Mouse (Mus musculus): Measurements from ENCODE around the gene Dnah17. TPM values are rescaled to one million over a fixed set of nuclear protein-coding genes. Genes with fewer than 3 reads are reported as not detected.

Dnah17 gene
- polyA plus RNA-seq, 1 experiment from 2014 or later = 0.23 TPM

DNA sequence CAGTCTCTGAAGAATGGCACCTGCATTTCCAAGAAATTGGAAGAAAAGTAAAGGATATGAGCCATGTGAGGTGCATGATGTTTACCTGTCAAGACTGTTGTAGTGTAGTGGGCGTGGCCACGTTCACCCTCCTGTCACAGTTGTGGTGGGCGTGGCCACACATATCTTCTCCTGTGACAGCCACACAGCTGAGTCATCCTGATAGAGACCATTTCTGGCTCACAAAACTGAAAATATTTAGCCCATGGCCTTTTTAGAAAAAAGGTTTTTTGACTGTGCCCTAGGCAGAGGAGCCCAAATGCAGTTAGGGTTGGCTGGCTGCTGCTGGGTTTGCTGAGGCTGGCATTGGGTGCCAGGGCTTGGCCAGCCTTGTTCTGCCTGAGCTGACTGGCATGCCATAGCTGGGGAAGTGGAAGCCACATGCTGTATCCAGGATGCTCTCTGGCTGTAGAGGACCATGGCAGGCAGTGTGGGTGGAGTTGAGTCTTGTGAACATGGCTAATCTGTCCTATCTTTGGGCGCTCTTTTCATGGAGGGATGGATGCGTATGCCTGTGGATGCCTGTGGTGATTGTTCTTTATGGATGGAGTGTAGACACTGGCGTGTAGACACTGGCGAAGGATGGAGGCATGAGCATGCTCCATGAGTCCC, 129.7 kb downstream of the Dnah17 start:
- Histone ChIP-seq H3K36me3 (ENCODE audit: control insufficient read depth, insufficient read depth, low read length) (peaks cover 25% of the 10 kb centered on the region), H3K9me3 (ENCODE audit: control insufficient read depth, low read length) (no peaks in the 10 kb centered on the region), H3K27me3 (replicated peaks; ENCODE audit: control insufficient read depth, insufficient read depth, low read length) (no peaks in the 10 kb centered on the region), H3K9ac (ENCODE audit: low read depth, low read length) (no peak overlapping the region), H3K4me2 (ENCODE audit: low read length) (no peak overlapping the region), H3K4me3 (ENCODE audit: low read length) (no peak overlapping the region), H3K4me1 (ENCODE audit: control insufficient read depth, insufficient read depth, low read depth, low read length) (peaks cover 4% of the 10 kb centered on the region; the same call in 1 of the 2 replicates), H3K27ac (ENCODE audit: low read depth, low read length) (no peak overlapping the region)
- ATAC-seq = no peak
- 91% methylated on average over 7 of the region's 7 CpGs for WGBS

DNA sequence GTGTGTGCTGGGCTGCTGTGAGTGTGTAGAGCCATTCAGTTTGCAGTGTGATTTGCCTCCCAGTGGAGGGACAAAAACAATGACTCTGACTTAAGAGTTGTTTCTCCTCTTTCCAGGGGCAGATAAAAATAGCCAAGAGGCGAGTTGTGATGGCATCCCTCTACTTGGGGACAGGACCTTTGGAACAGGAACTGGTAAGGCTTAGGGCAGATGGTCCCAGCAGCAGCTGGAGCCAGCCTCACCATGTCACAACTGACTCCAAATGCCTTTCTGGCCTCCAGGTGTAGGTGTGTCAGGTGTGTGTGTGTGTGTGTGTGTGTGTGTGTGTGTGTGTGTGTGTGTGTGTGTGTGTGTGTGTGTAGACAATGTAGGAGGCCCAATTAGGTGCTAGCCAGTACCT, 130.4 kb downstream of the Dnah17 start:
- Histone ChIP-seq H3K27ac (ENCODE audit: low read depth, low read length) (no peak overlapping the region), H3K9me3 (ENCODE audit: control insufficient read depth, low read length) (no peaks in the 10 kb centered on the region), H3K4me3 (ENCODE audit: low read length) (no peak overlapping the region), H3K27me3 (replicated peaks; ENCODE audit: control insufficient read depth, insufficient read depth, low read length) (no peaks in the 10 kb centered on the region), H3K4me1 (ENCODE audit: control insufficient read depth, insufficient read depth, low read depth, low read length) (peaks cover 8% of the 10 kb centered on the region), H3K36me3 (ENCODE audit: control insufficient read depth, insufficient read depth, low read length) (peaks cover 21% of the 10 kb centered on the region), H3K4me2 (ENCODE audit: low read length) (no peak overlapping the region), H3K9ac (ENCODE audit: low read depth, low read length) (no peak overlapping the region)
- WGBS = 67% methylated on average over 1 of the region's 1 CpGs
- no peak for ATAC-seq

DNA sequence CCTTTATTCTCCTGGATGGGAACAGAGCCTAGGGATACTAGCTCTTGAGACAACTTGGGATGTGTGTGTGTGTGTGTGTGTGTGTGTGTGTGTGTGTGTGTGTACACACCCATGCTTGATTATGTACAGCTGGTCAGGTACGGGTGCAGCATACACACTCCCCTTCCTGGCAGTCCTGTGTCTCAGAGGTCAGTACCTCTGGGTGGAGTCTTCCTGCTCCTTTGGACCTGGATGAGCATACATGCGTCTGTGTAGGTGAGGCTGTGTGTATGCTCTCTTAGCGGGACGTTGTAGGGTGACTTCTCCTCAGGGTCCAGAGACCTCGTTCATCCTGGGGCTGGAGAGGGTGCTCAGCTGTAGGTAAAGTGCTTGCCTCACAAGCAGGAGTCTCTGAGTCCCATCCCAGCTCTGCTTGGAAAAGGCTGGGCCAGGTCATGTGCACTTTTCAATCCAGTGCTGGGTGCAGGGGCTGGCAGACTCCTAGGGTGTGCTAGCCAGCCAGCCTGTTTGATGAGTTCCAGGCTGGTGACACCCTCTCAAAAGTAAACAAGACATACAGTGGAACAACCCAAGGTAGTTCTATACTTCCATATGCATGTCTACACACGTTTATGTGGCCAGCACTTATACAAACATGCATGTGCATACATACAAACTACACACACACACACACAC, 131.0 kb downstream of the Dnah17 start:
- Histone ChIP-seq H3K9ac (ENCODE audit: low read depth, low read length) (no peak overlapping the region), H3K27me3 (replicated peaks; ENCODE audit: control insufficient read depth, insufficient read depth, low read length) (no peaks in the 10 kb centered on the region), H3K27ac (ENCODE audit: low read depth, low read length) (no peak overlapping the region), H3K9me3 (ENCODE audit: control insufficient read depth, low read length) (no peaks in the 10 kb centered on the region), H3K4me1 (ENCODE audit: control insufficient read depth, insufficient read depth, low read depth, low read length) (peaks cover 14% of the 10 kb centered on the region), H3K4me2 (ENCODE audit: low read length) (no peak overlapping the region), H3K36me3 (ENCODE audit: control insufficient read depth, insufficient read depth, low read length) (peaks cover 17% of the 10 kb centered on the region), H3K4me3 (ENCODE audit: low read length) (no peak overlapping the region)
- 95% methylated on average over 6 of the region's 6 CpGs for WGBS
- ATAC-seq = no peak

DNA sequence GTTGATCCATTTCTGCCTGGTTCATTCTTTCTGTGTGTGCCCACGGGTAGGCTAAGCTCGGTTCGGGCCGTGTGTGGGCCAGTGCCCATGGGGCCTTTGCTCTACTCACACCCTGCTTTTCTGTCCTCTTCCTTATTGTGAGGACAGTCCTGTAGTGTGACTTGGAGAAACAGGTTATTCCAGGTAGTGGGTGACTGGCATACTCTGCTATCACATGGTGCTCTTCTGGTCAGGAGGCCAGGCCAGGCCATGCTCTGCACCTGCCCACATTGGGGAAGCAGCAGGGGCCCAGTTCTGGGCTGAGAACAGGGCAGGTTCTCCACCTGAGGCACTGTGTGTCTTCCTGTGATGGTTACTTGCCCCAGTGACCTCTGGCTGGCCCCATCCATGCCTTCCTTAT, 132.1 kb downstream of the Dnah17 start:
- peaks cover 10% of the 10 kb centered on the region for H3K36me3 ChIP-seq (ENCODE audit: control insufficient read depth, insufficient read depth, low read length)
- no peak overlapping the region for H3K4me2 ChIP-seq (ENCODE audit: low read length)
- no peak overlapping the region for H3K27ac ChIP-seq (ENCODE audit: low read depth, low read length)
- no peak overlapping the region for H3K4me3 ChIP-seq (ENCODE audit: low read length)
- ATAC-seq = no peak
- 88% methylated on average over 4 of the region's 4 CpGs for WGBS
- H3K9ac ChIP-seq (ENCODE audit: low read depth, low read length) = no peak overlapping the region
- H3K9me3 ChIP-seq (ENCODE audit: control insufficient read depth, low read length) = no peaks in the 10 kb centered on the region
- peaks cover 20% of the 10 kb centered on the region for H3K4me1 ChIP-seq (ENCODE audit: control insufficient read depth, insufficient read depth, low read depth, low read length)
- H3K27me3 ChIP-seq (replicated peaks; ENCODE audit: control insufficient read depth, insufficient read depth, low read length) = no peaks in the 10 kb centered on the region

DNA sequence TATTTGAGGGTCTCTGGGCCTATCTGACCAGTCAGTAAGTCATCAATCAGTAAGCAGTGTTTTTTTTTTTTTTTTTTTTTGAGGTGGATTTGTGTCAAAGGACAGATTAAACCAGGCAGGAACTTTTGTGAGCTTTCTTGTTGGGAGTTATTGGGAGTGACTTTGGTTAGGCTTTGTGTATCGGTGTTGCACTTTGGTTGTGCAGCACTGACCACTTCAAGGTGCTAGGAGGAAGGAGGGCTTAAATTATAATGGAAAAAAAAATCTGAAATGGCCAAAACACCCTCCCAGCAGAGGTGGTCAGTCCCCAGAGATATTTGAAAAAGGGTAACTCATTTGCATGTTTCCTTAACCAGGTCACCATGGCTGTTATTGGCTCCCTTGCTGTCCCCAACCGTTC, 133.3 kb downstream of the Dnah17 start:
- Histone ChIP-seq H3K27me3 (replicated peaks; ENCODE audit: control insufficient read depth, insufficient read depth, low read length) (no peaks in the 10 kb centered on the region), H3K9me3 (ENCODE audit: control insufficient read depth, low read length) (no peaks in the 10 kb centered on the region), H3K27ac (ENCODE audit: low read depth, low read length) (no peak overlapping the region), H3K4me2 (ENCODE audit: low read length) (no peak overlapping the region), H3K4me1 (ENCODE audit: control insufficient read depth, insufficient read depth, low read depth, low read length) (peaks cover 20% of the 10 kb centered on the region), H3K4me3 (ENCODE audit: low read length) (no peak overlapping the region), H3K9ac (ENCODE audit: low read depth, low read length) (no peak overlapping the region), H3K36me3 (ENCODE audit: control insufficient read depth, insufficient read depth, low read length) (peaks cover 3% of the 10 kb centered on the region; the same call in 1 of the 2 replicates)
- ATAC-seq = no peak
- 93% methylated on average over 2 of the region's 2 CpGs for WGBS

DNA sequence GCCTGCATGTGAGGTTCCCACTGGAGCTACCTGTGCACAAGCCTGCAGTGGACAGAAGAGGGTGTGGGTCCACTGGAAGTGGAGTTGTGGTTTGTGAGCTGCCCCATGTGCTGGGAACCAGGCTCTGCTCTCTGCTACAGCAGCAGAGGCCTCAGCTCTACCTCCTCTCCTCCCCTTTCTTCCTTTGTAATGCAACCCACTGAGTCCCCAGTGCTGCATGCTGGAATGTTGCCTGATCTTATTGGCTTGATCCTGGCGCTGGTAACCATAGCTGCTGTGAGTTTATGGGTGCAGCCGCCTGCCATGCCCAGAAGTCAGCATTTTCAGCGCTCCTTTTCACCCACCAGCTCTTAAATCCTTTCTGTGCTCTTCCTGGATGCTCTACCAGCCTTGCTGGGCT, 134.4 kb downstream of the Dnah17 start:
- Histone ChIP-seq H3K4me1 (ENCODE audit: control insufficient read depth, insufficient read depth, low read depth, low read length) (peaks cover 22% of the 10 kb centered on the region), H3K9me3 (ENCODE audit: control insufficient read depth, low read length) (no peaks in the 10 kb centered on the region), H3K36me3 (ENCODE audit: control insufficient read depth, insufficient read depth, low read length) (no peaks in the 10 kb centered on the region), H3K27ac (ENCODE audit: low read depth, low read length) (peak overlapping the region; percentile 34; the same call in 1 of the 2 replicates), H3K4me3 (ENCODE audit: low read length) (no peak overlapping the region), H3K27me3 (replicated peaks; ENCODE audit: control insufficient read depth, insufficient read depth, low read length) (no peaks in the 10 kb centered on the region), H3K4me2 (ENCODE audit: low read length) (no peak overlapping the region), H3K9ac (ENCODE audit: low read depth, low read length) (no peak overlapping the region; the same call in 1 of the 2 replicates)
- ATAC-seq = no peak
- 28% methylated on average over 3 of the region's 3 CpGs for WGBS

DNA sequence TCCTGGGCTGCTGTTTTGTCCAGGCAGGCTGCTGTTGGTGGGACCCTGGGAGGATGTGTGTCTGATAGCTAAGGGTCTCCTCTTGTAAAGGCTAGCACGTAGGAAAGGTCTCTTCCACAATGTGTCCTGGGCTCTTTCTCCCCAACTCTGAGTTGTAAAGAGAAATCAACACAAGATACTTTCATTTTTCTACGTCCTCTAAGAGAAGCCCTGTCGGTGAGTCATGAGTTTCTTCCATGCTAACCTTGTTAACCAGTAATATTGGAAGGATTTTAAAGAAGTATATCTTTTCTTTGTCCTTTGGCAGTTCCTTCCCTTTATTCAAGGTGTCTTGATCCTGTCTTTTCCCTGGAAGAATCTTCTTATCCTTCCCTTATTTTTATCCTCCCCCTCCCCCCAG, 134.8 kb downstream of the Dnah17 start:
- peaks cover 22% of the 10 kb centered on the region for H3K4me1 ChIP-seq (ENCODE audit: control insufficient read depth, insufficient read depth, low read depth, low read length)
- no peak for ATAC-seq
- no peaks in the 10 kb centered on the region for H3K9me3 ChIP-seq (ENCODE audit: control insufficient read depth, low read length)
- H3K27ac ChIP-seq (ENCODE audit: low read depth, low read length) = peak overlapping the region; percentile 34; the same call in 1 of the 2 replicates
- no peak overlapping the region for H3K4me3 ChIP-seq (ENCODE audit: low read length)
- no peaks in the 10 kb centered on the region for H3K36me3 ChIP-seq (ENCODE audit: control insufficient read depth, insufficient read depth, low read length)
- H3K9ac ChIP-seq (ENCODE audit: low read depth, low read length) = no peak overlapping the region
- 62% methylated on average over 3 of the region's 3 CpGs for WGBS
- H3K4me2 ChIP-seq (ENCODE audit: low read length) = no peak overlapping the region
- H3K27me3 ChIP-seq (replicated peaks; ENCODE audit: control insufficient read depth, insufficient read depth, low read length) = no peaks in the 10 kb centered on the region

DNA sequence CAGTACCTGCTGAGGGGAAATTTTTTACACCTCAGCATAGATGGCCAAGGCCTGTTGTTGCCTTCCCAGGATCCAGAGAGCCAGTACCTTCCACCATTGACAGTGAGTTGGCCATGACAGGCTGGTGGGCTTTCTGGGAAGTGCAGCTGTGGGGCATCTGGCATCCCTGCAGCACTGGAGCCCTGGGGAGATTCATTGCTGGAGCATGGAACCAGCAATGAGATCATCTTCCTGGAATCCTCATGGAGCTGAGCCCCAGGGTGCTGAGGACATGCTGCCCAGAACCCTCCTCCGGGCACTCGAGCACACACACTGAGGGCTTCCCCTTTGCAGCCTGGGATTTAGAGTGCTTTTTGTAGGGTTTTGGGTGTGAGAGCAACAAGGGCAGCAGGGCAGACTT, 135.2 kb downstream of the Dnah17 start:
- H3K4me1 ChIP-seq (ENCODE audit: control insufficient read depth, insufficient read depth, low read depth, low read length) = peaks cover 26% of the 10 kb centered on the region
- H3K27me3 ChIP-seq (replicated peaks; ENCODE audit: control insufficient read depth, insufficient read depth, low read length) = no peaks in the 10 kb centered on the region
- H3K27ac ChIP-seq (ENCODE audit: low read depth, low read length) = no peak overlapping the region
- 46% methylated on average over 2 of the region's 2 CpGs for WGBS
- H3K4me3 ChIP-seq (ENCODE audit: low read length) = no peak overlapping the region
- H3K4me2 ChIP-seq (ENCODE audit: low read length) = no peak overlapping the region
- H3K36me3 ChIP-seq (ENCODE audit: control insufficient read depth, insufficient read depth, low read length) = no peaks in the 10 kb centered on the region
- no peak overlapping the region for H3K9ac ChIP-seq (ENCODE audit: low read depth, low read length)
- H3K9me3 ChIP-seq (ENCODE audit: control insufficient read depth, low read length) = no peaks in the 10 kb centered on the region
- no peak for ATAC-seq

DNA sequence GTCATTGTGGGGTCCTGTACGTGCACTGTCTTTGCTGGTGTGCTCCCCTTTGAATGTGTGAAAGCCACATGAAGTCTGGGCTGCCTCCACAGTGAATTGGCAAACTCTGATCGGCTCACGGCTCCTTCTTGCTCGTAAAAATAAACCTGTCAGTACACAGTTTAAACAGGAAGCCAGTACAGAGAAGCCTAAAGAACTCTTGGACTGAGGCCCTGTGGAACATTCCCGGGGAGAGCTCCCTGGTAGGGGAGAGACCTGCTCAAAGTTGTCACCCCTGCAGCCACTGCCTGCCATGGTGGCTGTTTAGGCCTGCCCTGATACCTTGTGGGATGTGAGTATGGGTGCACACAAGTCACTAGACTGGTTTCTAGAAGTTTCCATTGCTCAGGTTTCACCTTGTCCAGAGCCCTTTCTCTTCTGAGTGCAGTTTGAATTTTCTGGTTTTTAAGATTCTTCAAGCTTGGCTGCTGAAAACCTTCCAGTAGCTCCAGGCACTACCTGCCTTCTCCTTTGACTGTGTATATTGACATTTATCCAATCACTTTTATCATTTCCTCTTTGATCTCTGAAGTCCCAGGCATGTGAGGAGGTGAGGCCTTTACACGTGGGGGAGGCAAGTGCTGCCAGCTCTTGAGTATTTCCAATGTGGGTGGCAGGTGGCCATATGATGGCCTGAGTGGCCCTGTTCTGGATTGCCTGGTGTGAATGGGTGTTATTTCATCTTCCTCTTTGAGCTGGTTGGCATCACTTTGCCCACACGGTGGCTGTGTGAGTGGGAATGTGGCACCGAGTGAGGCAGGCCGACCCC, 136.0 kb downstream of the Dnah17 start:
- ATAC-seq = no peak
- Histone ChIP-seq H3K27me3 (replicated peaks; ENCODE audit: control insufficient read depth, insufficient read depth, low read length) (no peaks in the 10 kb centered on the region), H3K4me1 (ENCODE audit: control insufficient read depth, insufficient read depth, low read depth, low read length) (peaks cover 34% of the 10 kb centered on the region), H3K36me3 (ENCODE audit: control insufficient read depth, insufficient read depth, low read length) (no peaks in the 10 kb centered on the region), H3K9me3 (ENCODE audit: control insufficient read depth, low read length) (no peaks in the 10 kb centered on the region), H3K9ac (ENCODE audit: low read depth, low read length) (peak overlapping the region; percentile 9; the same call in 1 of the 2 replicates), H3K4me2 (ENCODE audit: low read length) (no peak overlapping the region), H3K4me3 (ENCODE audit: low read length) (no peak overlapping the region), H3K27ac (ENCODE audit: low read depth, low read length) (0 out of 2 replicates have a peak overlapping the region, but pooled peaks have one; percentile 39)
- 67% methylated on average over 9 of the region's 9 CpGs for WGBS
